Mouse (Mus musculus): ENCODE results near the gene Tmem63c. TPM values are rescaled to one million over a fixed set of nuclear protein-coding genes. Genes with fewer than 3 reads are reported as not detected.

Gene Tmem63c
- polyA plus RNA-seq, 1 experiment from 2014 or later: 0.12 TPM

GRCm38 (mm10) chr12:87132210-87132609 lies 111.1 kb downstream of the Tmem63c start:
- H3K9ac ChIP-seq (replicated peaks; ENCODE audit: low read depth): no peak overlapping the region
- H3K4me3 ChIP-seq (ENCODE audit: low read depth, low read length): no peak overlapping the region
- no peak for TF ChIP-seq CTCF (IDR thresholded peaks at IDR 0.05)
- no peak for TF ChIP-seq EP300 (IDR thresholded peaks at IDR 0.05)
- no peaks in the 10 kb centered on the region for H3K9me3 ChIP-seq (ENCODE audit: low read length)
- H3K27ac ChIP-seq (ENCODE audit: low read length): no peak overlapping the region
- no peaks in the 10 kb centered on the region for H3K27me3 ChIP-seq (replicated peaks; ENCODE audit: insufficient read depth, low read length)
- 0 out of 2 replicates have a peak, but pooled peaks cover 8% of the 10 kb centered on the region for H3K36me3 ChIP-seq (ENCODE audit: insufficient read depth, low read length)
- WGBS: 72% methylated on average over 6 of the region's 6 CpGs
- no peak for ATAC-seq
- no peak overlapping the region for H3K4me2 ChIP-seq (replicated peaks; ENCODE audit: low read depth, low read length)
- H3K4me1 ChIP-seq (ENCODE audit: insufficient read depth, low read depth, low read length): no peaks in the 10 kb centered on the region
- DNase-seq (ENCODE audit: low spot score): no peak

GRCm38 (mm10) chr12:87132784-87133183 lies 111.6 kb downstream of the Tmem63c start:
- ATAC-seq (no peak), DNase-seq (ENCODE audit: low spot score) (no peak)
- Histone ChIP-seq H3K4me2 (replicated peaks; ENCODE audit: low read depth, low read length) (no peak overlapping the region), H3K9ac (replicated peaks; ENCODE audit: low read depth) (no peak overlapping the region), H3K36me3 (ENCODE audit: insufficient read depth, low read length) (0 out of 2 replicates have a peak, but pooled peaks cover 5% of the 10 kb centered on the region), H3K27ac (ENCODE audit: low read length) (no peak overlapping the region), H3K4me3 (ENCODE audit: low read depth, low read length) (no peak overlapping the region), H3K27me3 (replicated peaks; ENCODE audit: insufficient read depth, low read length) (no peaks in the 10 kb centered on the region), H3K9me3 (ENCODE audit: low read length) (no peaks in the 10 kb centered on the region), H3K4me1 (ENCODE audit: insufficient read depth, low read depth, low read length) (no peaks in the 10 kb centered on the region)
- TF ChIP-seq EP300 (IDR thresholded peaks at IDR 0.05): no peak
- TF ChIP-seq CTCF (IDR thresholded peaks at IDR 0.05): no peak
- 88% methylated on average over 9 of the region's 9 CpGs for WGBS

GRCm38 (mm10) chr12:87137439-87138341 lies 116.5 kb downstream of the Tmem63c start:
- Histone ChIP-seq H3K27me3 (replicated peaks; ENCODE audit: insufficient read depth, low read length) (no peaks in the 10 kb centered on the region), H3K4me2 (replicated peaks; ENCODE audit: low read depth, low read length) (no peak overlapping the region), H3K9me3 (ENCODE audit: low read length) (no peaks in the 10 kb centered on the region), H3K4me1 (ENCODE audit: insufficient read depth, low read depth, low read length) (no peaks in the 10 kb centered on the region), H3K27ac (ENCODE audit: low read length) (no peak overlapping the region), H3K9ac (replicated peaks; ENCODE audit: low read depth) (no peak overlapping the region), H3K36me3 (ENCODE audit: insufficient read depth, low read length) (no peaks in the 10 kb centered on the region), H3K4me3 (ENCODE audit: low read depth, low read length) (no peak overlapping the region)
- WGBS: 79% methylated on average over 15 of the region's 15 CpGs
- ATAC-seq (no peak), DNase-seq (ENCODE audit: low spot score) (no peak)
- TF ChIP-seq EP300 (IDR thresholded peaks at IDR 0.05): no peak
- TF ChIP-seq CTCF (IDR thresholded peaks at IDR 0.05): no peak

GRCm38 (mm10) chr12:87138342-87138701 lies 117.2 kb downstream of the Tmem63c start:
- no peaks in the 10 kb centered on the region for H3K27me3 ChIP-seq (replicated peaks; ENCODE audit: insufficient read depth, low read length)
- ATAC-seq (no peak), DNase-seq (ENCODE audit: low spot score) (no peak)
- no peaks in the 10 kb centered on the region for H3K9me3 ChIP-seq (ENCODE audit: low read length)
- H3K27ac ChIP-seq (ENCODE audit: low read length): no peak overlapping the region
- H3K4me1 ChIP-seq (ENCODE audit: insufficient read depth, low read depth, low read length): no peaks in the 10 kb centered on the region
- no peak overlapping the region for H3K4me2 ChIP-seq (replicated peaks; ENCODE audit: low read depth, low read length)
- no peak overlapping the region for H3K4me3 ChIP-seq (ENCODE audit: low read depth, low read length)
- TF ChIP-seq CTCF (IDR thresholded peaks at IDR 0.05) (no peak), EP300 (IDR thresholded peaks at IDR 0.05) (no peak)
- WGBS: 80% methylated on average over 2 of the region's 2 CpGs
- no peaks in the 10 kb centered on the region for H3K36me3 ChIP-seq (ENCODE audit: insufficient read depth, low read length)
- no peak overlapping the region for H3K9ac ChIP-seq (replicated peaks; ENCODE audit: low read depth)

GRCm38 (mm10) chr12:87138768-87139167 lies 117.6 kb downstream of the Tmem63c start:
- Histone ChIP-seq H3K36me3 (ENCODE audit: insufficient read depth, low read length) (no peaks in the 10 kb centered on the region), H3K4me3 (ENCODE audit: low read depth, low read length) (no peak overlapping the region), H3K27me3 (replicated peaks; ENCODE audit: insufficient read depth, low read length) (no peaks in the 10 kb centered on the region), H3K27ac (ENCODE audit: low read length) (no peak overlapping the region), H3K9me3 (ENCODE audit: low read length) (no peaks in the 10 kb centered on the region), H3K4me1 (ENCODE audit: insufficient read depth, low read depth, low read length) (no peaks in the 10 kb centered on the region), H3K4me2 (replicated peaks; ENCODE audit: low read depth, low read length) (no peak overlapping the region), H3K9ac (replicated peaks; ENCODE audit: low read depth) (no peak overlapping the region)
- WGBS: 64% methylated on average over 2 of the region's 2 CpGs
- no peak for DNase-seq (ENCODE audit: low spot score)
- TF ChIP-seq EP300 (IDR thresholded peaks at IDR 0.05) (no peak), CTCF (IDR thresholded peaks at IDR 0.05) (no peak)
- no peak for ATAC-seq

Small RNA genes within 50 kb of the gene (microRNA-seq; reads per million reads assigned to microRNA genes)
- gene Gm25847: not detected

Other genes starting within 250 kb of the Tmem63c start
- gene Irf2bpl, start 136.5 kb upstream of the Tmem63c start, polyA plus RNA-seq (2015; fragmentation: Nextera tagmentation; extraction: Ambion mirVana): 39.5 and 49.1 TPM in 2 replicates
- gene Cipc, start 74.3 kb upstream of the Tmem63c start, polyA plus RNA-seq (2015; fragmentation: Nextera tagmentation; extraction: Ambion mirVana): 12.5 and 14.8 TPM in 2 replicates
- 0.04 TPM in 1 of 2 replicates, not detected in the other for gene Zdhhc22, start 30.9 kb upstream of the Tmem63c start, polyA plus RNA-seq (2015; fragmentation: Nextera tagmentation; extraction: Ambion mirVana)
- gene Ngb, start 81.2 kb downstream of the Tmem63c start, polyA plus RNA-seq (2015; fragmentation: Nextera tagmentation; extraction: Ambion mirVana): 3.0 and 3.9 TPM in 2 replicates
- gene Gstz1, start 125.8 kb downstream of the Tmem63c start, polyA plus RNA-seq (2015; fragmentation: Nextera tagmentation; extraction: Ambion mirVana): 48.3 and 51.7 TPM in 2 replicates
- gene Pomt2, start 126.6 kb downstream of the Tmem63c start, polyA plus RNA-seq (2015; fragmentation: Nextera tagmentation; extraction: Ambion mirVana): 9.5 and 10.5 TPM in 2 replicates
- gene Samd15, start 178.4 kb downstream of the Tmem63c start, polyA plus RNA-seq (2015; fragmentation: Nextera tagmentation; extraction: Ambion mirVana): 1.3 and 1.4 TPM in 2 replicates
- gene Tmed8, start 179.1 kb downstream of the Tmem63c start, polyA plus RNA-seq (2015; fragmentation: Nextera tagmentation; extraction: Ambion mirVana): 1.4 TPM in 2 replicates
- 0.18 and 0.29 TPM in 2 replicates for gene Noxred1, start 217.4 kb downstream of the Tmem63c start, polyA plus RNA-seq (2015; fragmentation: Nextera tagmentation; extraction: Ambion mirVana)
- 24.1 and 25.7 TPM in 2 replicates for gene Vipas39, start 244.9 kb downstream of the Tmem63c start, polyA plus RNA-seq (2015; fragmentation: Nextera tagmentation; extraction: Ambion mirVana)
- gene Ahsa1, start 245.1 kb downstream of the Tmem63c start, polyA plus RNA-seq (2015; fragmentation: Nextera tagmentation; extraction: Ambion mirVana): 101 and 116 TPM in 2 replicates